Mouse (Mus musculus): ENCODE results near the gene Elavl2. TPM values are rescaled to one million over a fixed set of nuclear protein-coding genes. Genes with fewer than 3 reads are reported as not detected.

The Elavl2 gene
- polyA plus RNA-seq, 1 experiment, result 39.6 TPM

DNA sequence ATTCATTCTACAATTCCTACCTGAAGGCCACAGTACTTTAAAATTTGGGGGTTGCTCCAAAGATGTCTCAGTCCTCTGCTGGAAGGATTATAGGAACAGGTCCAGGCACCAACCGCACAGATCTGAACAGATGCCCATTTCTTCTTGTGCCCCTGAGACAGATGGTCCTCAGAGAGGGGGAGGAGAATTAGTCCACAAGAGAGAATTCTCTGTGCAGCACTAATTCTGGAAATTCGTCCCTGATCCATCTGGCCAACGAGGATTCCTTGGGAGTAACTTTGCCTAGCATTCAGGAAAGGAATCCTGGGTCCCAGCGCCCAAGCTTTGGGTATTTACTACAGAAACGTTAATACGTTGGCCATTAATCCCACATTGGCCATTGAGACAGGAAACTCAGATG, 165.6 kb downstream of the Elavl2 start:
- WGBS, result 15% methylated on average over 6 of the region's 6 CpGs
- Histone ChIP-seq H3K27ac (ENCODE audit: insufficient read depth, low read length) (no peak overlapping the region; the same call in 1 of the 2 replicates), H3K4me3 (replicated peaks; ENCODE audit: insufficient read depth, low read depth, low read length) (no peak overlapping the region), H3K4me1 (ENCODE audit: control insufficient read depth, insufficient read depth, low read length) (peaks cover 24% of the 10 kb centered on the region), H3K27me3 (ENCODE audit: control insufficient read depth, insufficient read depth, low read length) (no peaks in the 10 kb centered on the region)
- DNase-seq, result peak; percentile 69 to 87
- TF ChIP-seq CTCF (IDR thresholded peaks at IDR 0.05; ENCODE audit: borderline replicate concordance, insufficient read depth, low read depth, low read length), result no peak
- TF ChIP-seq POLR2A (IDR thresholded peaks at IDR 0.05; ENCODE audit: borderline replicate concordance, insufficient read depth, low read length), result no peak

- Histone ChIP-seq H3K27ac (ENCODE audit: insufficient read depth, low read length) (no peak overlapping the region), H3K27me3 (ENCODE audit: control insufficient read depth, insufficient read depth, low read length) (no peaks in the 10 kb centered on the region), H3K4me1 (ENCODE audit: control insufficient read depth, insufficient read depth, low read length) (peaks cover 20% of the 10 kb centered on the region), H3K4me3 (replicated peaks; ENCODE audit: insufficient read depth, low read depth, low read length) (no peak overlapping the region)
- WGBS, result 97% methylated on average over 6 of the region's 6 CpGs
- no peak for DNase-seq
- TF ChIP-seq POLR2A (IDR thresholded peaks at IDR 0.05; ENCODE audit: borderline replicate concordance, insufficient read depth, low read length), result no peak
- TF ChIP-seq CTCF (IDR thresholded peaks at IDR 0.05; ENCODE audit: borderline replicate concordance, insufficient read depth, low read depth, low read length), result no peak
Observed at GRCm38 (mm10) chr4:91233599-91233998, 167.0 kb downstream of the Elavl2 start.

- Histone ChIP-seq H3K27me3 (ENCODE audit: control insufficient read depth, insufficient read depth, low read length) (no peaks in the 10 kb centered on the region), H3K4me3 (replicated peaks; ENCODE audit: insufficient read depth, low read depth, low read length) (no peak overlapping the region), H3K27ac (ENCODE audit: insufficient read depth, low read length) (no peak overlapping the region), H3K4me1 (ENCODE audit: control insufficient read depth, insufficient read depth, low read length) (peaks cover 10% of the 10 kb centered on the region)
- no peak for DNase-seq
- 95% methylated on average over 1 of the region's 1 CpGs for WGBS
- TF ChIP-seq CTCF (IDR thresholded peaks at IDR 0.05; ENCODE audit: borderline replicate concordance, insufficient read depth, low read depth, low read length), result no peak
- no peak for TF ChIP-seq POLR2A (IDR thresholded peaks at IDR 0.05; ENCODE audit: borderline replicate concordance, insufficient read depth, low read length)
Observed at GRCm38 (mm10) chr4:91230439-91230863, 170.1 kb downstream of the Elavl2 start.

DNA sequence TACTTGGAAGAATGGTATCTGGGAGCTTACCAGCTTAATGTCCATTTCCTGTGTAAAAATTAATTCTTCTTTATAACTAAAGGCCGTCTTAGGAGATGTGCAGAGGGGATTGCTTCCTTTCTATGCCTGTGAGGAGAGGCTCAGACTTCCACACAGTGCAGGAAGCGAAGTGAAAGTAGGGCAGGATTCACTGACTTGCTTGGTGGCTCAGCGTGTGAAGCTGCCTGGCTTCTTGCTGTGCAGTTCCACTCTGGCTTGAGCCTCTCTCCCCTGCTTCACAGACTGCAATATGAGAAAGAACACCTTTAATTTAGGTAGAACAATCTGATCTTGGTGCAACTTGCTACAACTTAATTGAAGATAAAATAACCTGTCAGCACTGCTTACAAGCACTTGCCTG, 172.2 kb downstream of the Elavl2 start:
- DNase-seq, result peak; percentile 20 to 28
- Histone ChIP-seq H3K27ac (ENCODE audit: insufficient read depth, low read length) (no peak overlapping the region), H3K27me3 (ENCODE audit: control insufficient read depth, insufficient read depth, low read length) (no peaks in the 10 kb centered on the region), H3K4me1 (ENCODE audit: control insufficient read depth, insufficient read depth, low read length) (peaks cover 4% of the 10 kb centered on the region; the same call in 1 of the 2 replicates), H3K4me3 (replicated peaks; ENCODE audit: insufficient read depth, low read depth, low read length) (no peak overlapping the region)
- 52% methylated on average over 3 of the region's 3 CpGs for WGBS
- TF ChIP-seq CTCF (IDR thresholded peaks at IDR 0.05; ENCODE audit: borderline replicate concordance, insufficient read depth, low read depth, low read length), result no peak
- no peak for TF ChIP-seq POLR2A (IDR thresholded peaks at IDR 0.05; ENCODE audit: borderline replicate concordance, insufficient read depth, low read length)

GRCm38 (mm10) chr4:91223811-91224210, 176.8 kb downstream of the Elavl2 start:
- TF ChIP-seq CTCF (IDR thresholded peaks at IDR 0.05; ENCODE audit: borderline replicate concordance, insufficient read depth, low read depth, low read length) (no peak), POLR2A (IDR thresholded peaks at IDR 0.05; ENCODE audit: borderline replicate concordance, insufficient read depth, low read length) (no peak)
- no peaks in the 10 kb centered on the region for H3K27me3 ChIP-seq (ENCODE audit: control insufficient read depth, insufficient read depth, low read length)
- no peak overlapping the region for H3K4me3 ChIP-seq (replicated peaks; ENCODE audit: insufficient read depth, low read depth, low read length)
- peaks cover 4% of the 10 kb centered on the region; the same call in 1 of the 2 replicates for H3K4me1 ChIP-seq (ENCODE audit: control insufficient read depth, insufficient read depth, low read length)
- no peak for DNase-seq
- no peak overlapping the region for H3K27ac ChIP-seq (ENCODE audit: insufficient read depth, low read length)
- WGBS, result 94% methylated on average over 4 of the region's 4 CpGs

- no peak overlapping the region for H3K27ac ChIP-seq (ENCODE audit: insufficient read depth, low read length)
- no peak overlapping the region for H3K4me3 ChIP-seq (replicated peaks; ENCODE audit: insufficient read depth, low read depth, low read length)
- H3K27me3 ChIP-seq (ENCODE audit: control insufficient read depth, insufficient read depth, low read length), result no peaks in the 10 kb centered on the region
- 74% methylated on average over 3 of the region's 3 CpGs for WGBS
- TF ChIP-seq CTCF (IDR thresholded peaks at IDR 0.05; ENCODE audit: borderline replicate concordance, insufficient read depth, low read depth, low read length) (no peak), POLR2A (IDR thresholded peaks at IDR 0.05; ENCODE audit: borderline replicate concordance, insufficient read depth, low read length) (no peak)
- no peak for DNase-seq
- no peaks in the 10 kb centered on the region for H3K4me1 ChIP-seq (ENCODE audit: control insufficient read depth, insufficient read depth, low read length)
Observed at GRCm38 (mm10) chr4:91219322-91219721, 181.3 kb downstream of the Elavl2 start.

DNA sequence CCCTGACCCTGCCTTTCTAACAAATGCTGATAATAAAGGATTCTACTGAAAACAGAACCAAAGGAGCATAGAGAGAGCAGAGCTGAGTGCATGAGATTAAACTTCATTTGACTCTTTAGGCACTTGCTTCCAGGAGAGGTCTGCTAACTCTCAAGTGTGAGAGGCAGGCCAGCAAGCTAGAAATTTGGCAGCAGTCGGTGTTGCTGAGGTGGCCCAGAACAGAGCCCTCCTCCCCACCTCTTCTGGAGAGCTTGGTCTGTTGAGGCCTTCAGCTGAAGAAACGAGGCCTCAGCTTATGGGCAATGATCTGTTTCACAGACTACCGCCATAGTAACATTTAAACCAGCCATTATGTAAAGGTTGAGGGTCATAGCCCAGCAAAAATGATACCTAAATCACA, 186.7 kb downstream of the Elavl2 start:
- Histone ChIP-seq H3K27me3 (ENCODE audit: control insufficient read depth, insufficient read depth, low read length) (no peaks in the 10 kb centered on the region), H3K4me1 (ENCODE audit: control insufficient read depth, insufficient read depth, low read length) (no peaks in the 10 kb centered on the region), H3K4me3 (replicated peaks; ENCODE audit: insufficient read depth, low read depth, low read length) (no peak overlapping the region), H3K27ac (ENCODE audit: insufficient read depth, low read length) (no peak overlapping the region)
- 85% methylated on average over 3 of the region's 3 CpGs for WGBS
- no peak for DNase-seq
- no peak for TF ChIP-seq POLR2A (IDR thresholded peaks at IDR 0.05; ENCODE audit: borderline replicate concordance, insufficient read depth, low read length)
- TF ChIP-seq CTCF (IDR thresholded peaks at IDR 0.05; ENCODE audit: borderline replicate concordance, insufficient read depth, low read depth, low read length), result no peak

DNA sequence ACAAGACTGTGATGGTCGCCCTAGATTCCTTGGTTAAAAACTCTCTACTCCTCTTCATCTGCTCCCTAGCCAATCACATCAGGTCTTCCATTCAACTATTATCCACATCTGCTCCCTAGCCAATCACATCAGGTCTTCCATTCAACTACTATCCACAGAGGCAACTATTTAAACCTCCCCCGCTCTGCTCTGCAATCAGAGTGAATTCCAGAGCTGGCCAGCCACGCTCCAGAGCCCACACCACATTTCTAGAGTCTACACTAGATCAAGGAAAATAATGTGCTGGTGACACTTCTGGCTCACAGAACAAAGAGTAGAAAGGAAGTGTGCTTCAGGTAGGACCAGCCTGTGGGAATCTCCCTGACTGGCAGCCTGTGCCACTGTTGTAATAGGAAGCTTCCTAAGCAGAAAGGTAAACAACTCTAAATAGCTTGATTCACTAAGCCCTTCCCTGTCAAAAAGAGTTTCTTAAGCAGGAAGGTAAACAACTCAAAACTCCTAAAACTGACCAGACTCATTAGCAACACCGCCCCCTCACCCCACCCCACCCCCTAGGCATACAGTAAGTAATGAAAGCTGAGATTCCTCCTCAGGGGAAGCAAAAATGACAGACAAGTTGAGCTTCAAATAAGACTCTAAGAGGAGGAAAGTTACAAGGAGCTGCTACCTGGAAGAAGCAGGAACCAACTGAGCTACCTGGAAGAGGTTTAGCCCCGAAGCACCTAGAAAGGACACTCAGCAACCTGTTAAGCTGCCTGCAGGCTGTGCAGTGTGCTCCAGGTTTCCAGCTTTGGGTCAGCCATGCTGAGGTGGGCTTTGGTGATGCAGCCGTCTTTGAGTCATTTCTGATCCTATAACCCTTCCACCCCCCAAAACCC, 191.9 kb downstream of the Elavl2 start:
- TF ChIP-seq POLR2A (IDR thresholded peaks at IDR 0.05; ENCODE audit: borderline replicate concordance, insufficient read depth, low read length), result no peak
- TF ChIP-seq CTCF (IDR thresholded peaks at IDR 0.05; ENCODE audit: borderline replicate concordance, insufficient read depth, low read depth, low read length), result no peak
- H3K4me1 ChIP-seq (ENCODE audit: control insufficient read depth, insufficient read depth, low read length), result no peaks in the 10 kb centered on the region
- H3K27ac ChIP-seq (ENCODE audit: insufficient read depth, low read length), result no peak overlapping the region
- no peak for DNase-seq
- whole genome bisulfite sequencing, result 91% methylated on average over 6 of the region's 6 CpGs
- H3K4me3 ChIP-seq (replicated peaks; ENCODE audit: insufficient read depth, low read depth, low read length), result no peak overlapping the region
- H3K27me3 ChIP-seq (ENCODE audit: control insufficient read depth, insufficient read depth, low read length), result no peaks in the 10 kb centered on the region
